Mouse (Mus musculus): Measurements from ENCODE around the gene C2cd3. TPM values are rescaled to one million over a fixed set of nuclear protein-coding genes. Genes with fewer than 3 reads are reported as not detected.
A peak's percentile ranks its signal among the peaks of the same experiment; 100 is the strongest.

The C2cd3 gene
- polyA plus RNA-seq (2014; fragmentation: Nextera tagmentation; extraction: Ambion mirVana), result 23.6 and 25.4 TPM in 2 replicates

DNA sequence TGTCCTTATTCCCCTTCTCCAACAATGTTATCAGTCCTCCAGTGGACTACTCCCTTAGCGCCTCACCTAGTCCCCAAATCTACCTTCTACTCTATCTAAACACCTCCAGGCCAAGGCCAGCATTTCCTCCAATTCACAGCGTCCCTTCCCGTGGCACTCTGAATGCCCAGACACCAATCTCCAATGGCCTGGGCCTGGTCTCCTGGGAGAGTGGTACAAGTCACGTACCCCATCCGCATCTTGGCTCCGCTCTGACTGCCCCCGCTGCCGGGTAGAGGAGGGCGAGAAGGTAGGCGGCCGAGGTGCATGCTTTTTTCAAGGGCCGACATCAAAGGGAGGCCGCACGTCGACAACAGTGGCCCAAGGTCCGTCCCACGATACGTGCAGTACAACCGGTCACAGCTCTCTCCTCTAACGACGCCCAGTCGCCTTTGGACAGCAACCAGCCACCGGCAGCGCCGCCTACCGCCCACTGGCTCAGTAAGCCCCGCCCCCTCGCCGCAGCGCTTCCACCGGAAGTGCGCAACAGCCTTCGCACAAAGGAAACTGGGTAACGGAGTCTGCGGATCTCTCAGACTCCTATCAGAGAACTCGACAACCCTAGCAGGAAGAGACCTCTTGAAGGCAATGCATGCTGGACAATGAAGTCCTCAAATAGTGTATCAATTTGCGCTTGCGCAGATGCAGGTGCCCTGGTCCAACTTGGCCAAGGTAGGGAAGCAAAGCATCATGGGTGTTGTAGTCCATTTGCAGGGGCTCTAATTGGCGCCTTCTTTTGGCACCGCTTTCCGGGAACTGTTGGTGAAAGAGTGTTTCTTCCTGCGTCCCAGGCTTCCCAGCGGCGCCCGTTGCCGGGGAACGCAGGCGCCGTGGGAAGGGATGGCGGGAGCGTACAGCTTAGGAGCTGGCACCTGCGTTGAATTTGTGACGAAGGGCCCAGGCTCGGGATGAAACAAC lies at the start of gene C2cd3, which contains the start of gene Ppme1:
Gene C2cd3 (plus strand): TSS at position 739 of the 957 bp plus-strand sequence.
Gene Ppme1 (minus strand): TSS at position 813 of the 957 bp plus-strand sequence.
- H3K27ac ChIP-seq (ENCODE audit: low read depth), result peak within 1 kb of the TSS; percentile 83
- no peaks in the 10 kb centered on the region for H3K9me3 ChIP-seq (ENCODE audit: control insufficient read depth, low read length)
- no peaks in the 10 kb centered on the region for H3K27me3 ChIP-seq (replicated peaks; ENCODE audit: control insufficient read depth, insufficient read depth, low read length)
- peak within 1 kb of the TSS; percentile 66 for H3K4me3 ChIP-seq (ENCODE audit: low read depth, low read length)
- peak within 1 kb of the TSS; percentile 73 for H3K4me2 ChIP-seq (ENCODE audit: low read length)
- under 1% methylated on average over 54 of the region's 54 CpGs for WGBS
- peaks cover 13% of the 10 kb centered on the region for H3K4me1 ChIP-seq (replicated peaks; ENCODE audit: control insufficient read depth, insufficient read depth, low read length)
- DNase-seq (ENCODE audit: low spot score) (peak; percentile 98), ATAC-seq (replicated peaks; ENCODE audit: low FRiP score, low TSS enrichment, low read depth) (peak; percentile 98)
- H3K36me3 ChIP-seq (ENCODE audit: control insufficient read depth, insufficient read depth, low read length), result peaks cover 18% of the 10 kb centered on the region; the same call in 1 of the 2 replicates
- peak within 1 kb of the TSS; percentile 58 for H3K9ac ChIP-seq (ENCODE audit: low read length)

DNA sequence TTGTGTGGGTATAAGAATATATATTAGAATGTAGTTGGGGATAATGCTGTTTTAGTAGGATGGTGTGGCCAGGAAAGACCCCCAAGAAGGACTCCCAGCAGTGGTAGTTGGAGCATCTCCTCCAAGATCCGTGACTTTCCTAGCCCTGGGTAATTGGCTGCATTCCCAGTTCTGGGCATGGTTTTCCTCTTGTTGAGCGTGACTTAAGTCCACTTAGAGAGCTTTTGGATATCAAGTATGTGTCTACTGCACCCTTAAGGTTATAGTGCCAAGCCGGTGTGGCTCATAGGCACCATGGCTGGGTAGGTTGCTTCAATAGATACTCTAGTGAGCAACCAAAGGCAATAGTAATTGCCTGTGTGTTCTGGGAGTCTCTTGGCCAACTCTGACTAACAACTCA lies 48.3 kb upstream of the C2cd3 start:
- WGBS, result 75% methylated on average over 3 of the region's 3 CpGs
- DNase-seq (ENCODE audit: low spot score), result no peak
- no peak for ATAC-seq (replicated peaks; ENCODE audit: low FRiP score, low TSS enrichment, low read depth)

DNA sequence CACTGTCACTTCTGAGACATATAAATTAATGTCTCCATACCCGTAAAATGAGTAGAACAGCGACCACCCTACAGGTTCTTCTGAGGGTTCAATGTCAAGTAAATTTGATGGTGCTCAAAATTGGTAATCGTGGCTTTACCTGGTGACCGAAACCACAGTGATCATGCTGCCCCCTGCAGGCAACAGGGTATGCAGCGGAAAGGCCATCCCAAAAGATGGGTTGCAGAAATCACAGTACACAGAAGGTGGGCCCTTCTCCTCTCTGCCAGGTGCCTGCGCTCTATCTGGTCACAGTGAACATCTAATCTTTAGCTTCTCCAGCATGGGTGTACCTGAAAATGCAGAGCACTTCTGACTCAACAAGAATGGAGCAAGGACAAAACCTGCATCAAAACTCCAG lies 46.6 kb upstream of the C2cd3 start:
- no peaks in the 10 kb centered on the region for H3K9me3 ChIP-seq (ENCODE audit: control insufficient read depth, low read length)
- no peak overlapping the region for H3K27ac ChIP-seq (ENCODE audit: low read depth)
- 83% methylated on average over 6 of the region's 6 CpGs for WGBS
- no peak for ATAC-seq (replicated peaks; ENCODE audit: low FRiP score, low TSS enrichment, low read depth)
- H3K4me3 ChIP-seq (ENCODE audit: low read depth, low read length), result no peak overlapping the region
- peak; percentile 73 for DNase-seq (ENCODE audit: low spot score)
- no peaks in the 10 kb centered on the region for H3K27me3 ChIP-seq (replicated peaks; ENCODE audit: control insufficient read depth, insufficient read depth, low read length)
- H3K9ac ChIP-seq (ENCODE audit: low read length), result no peak overlapping the region
- peaks cover 41% of the 10 kb centered on the region for H3K36me3 ChIP-seq (ENCODE audit: control insufficient read depth, insufficient read depth, low read length)
- no peaks in the 10 kb centered on the region; the same call in 1 of the 2 replicates for H3K4me1 ChIP-seq (replicated peaks; ENCODE audit: control insufficient read depth, insufficient read depth, low read length)
- no peak overlapping the region for H3K4me2 ChIP-seq (ENCODE audit: low read length)

More for the DNA sequence above, 48.3 kb upstream of the C2cd3 start:
- no peaks in the 10 kb centered on the region; the same call in 1 of the 2 replicates for H3K4me1 ChIP-seq (replicated peaks; ENCODE audit: control insufficient read depth, insufficient read depth, low read length)
- peaks cover 26% of the 10 kb centered on the region for H3K36me3 ChIP-seq (ENCODE audit: control insufficient read depth, insufficient read depth, low read length)
- no peak overlapping the region for H3K27ac ChIP-seq (ENCODE audit: low read depth)
- no peaks in the 10 kb centered on the region for H3K27me3 ChIP-seq (replicated peaks; ENCODE audit: control insufficient read depth, insufficient read depth, low read length)
- no peak overlapping the region for H3K9ac ChIP-seq (ENCODE audit: low read length)
- no peaks in the 10 kb centered on the region for H3K9me3 ChIP-seq (ENCODE audit: control insufficient read depth, low read length)
- H3K4me3 ChIP-seq (ENCODE audit: low read depth, low read length), result no peak overlapping the region
- no peak overlapping the region for H3K4me2 ChIP-seq (ENCODE audit: low read length)

DNA sequence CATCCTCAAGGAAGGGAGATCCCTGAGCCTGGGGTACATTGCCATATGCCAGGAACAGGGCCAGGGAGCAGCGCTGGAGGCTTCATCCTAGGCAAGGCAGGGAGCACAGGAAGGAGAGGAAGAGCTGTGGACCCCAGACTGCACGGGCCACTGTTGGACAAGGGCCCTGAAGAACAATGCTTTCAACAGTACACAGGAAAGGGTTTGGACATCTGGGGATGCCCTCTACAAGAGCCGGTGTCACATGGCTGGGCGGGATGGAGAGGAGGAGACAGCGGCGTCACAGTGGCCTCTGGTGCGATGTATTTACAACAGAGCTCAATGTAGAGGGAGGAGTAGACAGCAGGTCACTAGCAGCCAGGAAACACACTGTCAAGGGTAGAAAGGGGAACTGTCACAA lies 44.5 kb upstream of the C2cd3 start:
- H3K9ac ChIP-seq (ENCODE audit: low read length), result no peak overlapping the region
- no peak overlapping the region for H3K27ac ChIP-seq (ENCODE audit: low read depth)
- peaks cover 61% of the 10 kb centered on the region for H3K36me3 ChIP-seq (ENCODE audit: control insufficient read depth, insufficient read depth, low read length)
- 78% methylated on average over 7 of the region's 7 CpGs for whole genome bisulfite sequencing
- DNase-seq (ENCODE audit: low spot score) (peak; percentile 25), ATAC-seq (replicated peaks; ENCODE audit: low FRiP score, low TSS enrichment, low read depth) (no peak)
- no peak overlapping the region for H3K4me3 ChIP-seq (ENCODE audit: low read depth, low read length)
- no peak overlapping the region for H3K4me2 ChIP-seq (ENCODE audit: low read length)
- H3K27me3 ChIP-seq (replicated peaks; ENCODE audit: control insufficient read depth, insufficient read depth, low read length), result no peaks in the 10 kb centered on the region
- no peaks in the 10 kb centered on the region for H3K9me3 ChIP-seq (ENCODE audit: control insufficient read depth, low read length)
- H3K4me1 ChIP-seq (replicated peaks; ENCODE audit: control insufficient read depth, insufficient read depth, low read length), result no peaks in the 10 kb centered on the region

DNA sequence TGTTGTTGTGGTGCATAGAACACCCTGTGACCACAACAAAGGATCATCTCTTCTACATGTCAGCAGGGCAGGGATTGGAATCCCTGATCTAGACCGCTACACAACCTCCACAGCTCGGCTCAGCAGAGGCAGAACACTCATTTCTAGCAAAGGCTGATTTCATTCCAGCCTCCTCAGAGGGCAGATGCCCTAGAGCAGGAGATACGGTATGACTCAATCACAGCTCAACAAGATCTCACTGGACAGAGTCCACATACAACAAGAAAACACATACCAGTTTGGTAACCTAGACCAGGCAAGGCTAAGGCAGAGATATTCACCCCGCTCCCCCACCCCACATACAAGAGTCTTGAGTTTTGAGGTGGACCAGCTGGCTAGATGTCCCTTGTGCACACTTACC lies 43.4 kb upstream of the C2cd3 start:
- DNase-seq (ENCODE audit: low spot score) (no peak), ATAC-seq (replicated peaks; ENCODE audit: low FRiP score, low TSS enrichment, low read depth) (no peak)
- Histone ChIP-seq H3K9ac (ENCODE audit: low read length) (no peak overlapping the region), H3K4me3 (ENCODE audit: low read depth, low read length) (no peak overlapping the region), H3K27ac (ENCODE audit: low read depth) (no peak overlapping the region), H3K4me2 (ENCODE audit: low read length) (no peak overlapping the region), H3K4me1 (replicated peaks; ENCODE audit: control insufficient read depth, insufficient read depth, low read length) (no peaks in the 10 kb centered on the region), H3K9me3 (ENCODE audit: control insufficient read depth, low read length) (no peaks in the 10 kb centered on the region), H3K27me3 (replicated peaks; ENCODE audit: control insufficient read depth, insufficient read depth, low read length) (no peaks in the 10 kb centered on the region), H3K36me3 (ENCODE audit: control insufficient read depth, insufficient read depth, low read length) (peaks cover 72% of the 10 kb centered on the region)
- WGBS, result 92% methylated on average over 4 of the region's 4 CpGs

DNA sequence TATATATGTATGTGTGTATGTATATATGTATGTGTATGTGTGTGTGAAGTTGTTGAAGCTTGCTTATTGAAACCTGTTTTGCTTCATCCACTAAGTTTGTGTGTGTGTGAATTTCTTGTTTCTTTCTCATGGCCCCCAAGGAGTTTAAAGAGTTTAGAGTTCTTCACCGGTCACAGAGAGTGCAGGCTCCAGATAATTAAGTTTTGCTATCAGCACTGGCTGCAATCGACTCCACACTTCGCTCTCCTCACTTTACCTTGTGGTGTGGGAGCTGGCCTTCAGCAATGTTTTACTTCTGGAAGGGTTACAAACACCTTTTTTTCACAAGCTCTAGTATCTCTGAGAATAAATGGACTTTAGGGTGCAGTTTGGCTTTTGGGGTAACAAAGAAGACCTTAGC lies 40.8 kb upstream of the C2cd3 start:
- Histone ChIP-seq H3K27me3 (replicated peaks; ENCODE audit: control insufficient read depth, insufficient read depth, low read length) (no peaks in the 10 kb centered on the region), H3K9me3 (ENCODE audit: control insufficient read depth, low read length) (no peaks in the 10 kb centered on the region), H3K36me3 (ENCODE audit: control insufficient read depth, insufficient read depth, low read length) (peaks cover 87% of the 10 kb centered on the region), H3K9ac (ENCODE audit: low read length) (no peak overlapping the region), H3K4me2 (ENCODE audit: low read length) (no peak overlapping the region), H3K4me1 (replicated peaks; ENCODE audit: control insufficient read depth, insufficient read depth, low read length) (no peaks in the 10 kb centered on the region), H3K4me3 (ENCODE audit: low read depth, low read length) (no peak overlapping the region), H3K27ac (ENCODE audit: low read depth) (no peak overlapping the region)
- WGBS, result 95% methylated on average over 3 of the region's 3 CpGs
- ATAC-seq (replicated peaks; ENCODE audit: low FRiP score, low TSS enrichment, low read depth) (no peak), DNase-seq (ENCODE audit: low spot score) (no peak)

DNA sequence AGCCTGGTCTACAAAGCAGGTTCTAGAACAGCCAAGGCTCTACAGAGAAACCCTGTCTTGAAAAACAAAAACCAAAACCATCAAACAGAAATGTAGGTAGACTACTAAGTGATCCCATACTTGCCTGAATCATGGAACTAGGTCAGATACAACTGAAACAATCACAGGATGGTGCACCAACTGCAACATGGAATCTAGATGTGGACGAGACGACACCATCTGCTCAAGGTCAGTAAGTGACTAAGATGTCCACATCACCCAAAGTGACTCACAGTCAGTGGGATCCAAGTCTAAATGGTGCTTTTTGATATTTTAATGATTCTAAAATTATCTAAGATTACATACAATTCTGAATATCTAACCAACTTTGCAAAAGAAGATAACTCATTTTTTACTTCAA lies 36.1 kb upstream of the C2cd3 start:
- H3K4me3 ChIP-seq (ENCODE audit: low read depth, low read length), result no peak overlapping the region
- no peak overlapping the region for H3K4me2 ChIP-seq (ENCODE audit: low read length)
- ATAC-seq (replicated peaks; ENCODE audit: low FRiP score, low TSS enrichment, low read depth), result no peak
- no peak for DNase-seq (ENCODE audit: low spot score)
- H3K27me3 ChIP-seq (replicated peaks; ENCODE audit: control insufficient read depth, insufficient read depth, low read length), result no peaks in the 10 kb centered on the region
- no peaks in the 10 kb centered on the region for H3K9me3 ChIP-seq (ENCODE audit: control insufficient read depth, low read length)
- no peaks in the 10 kb centered on the region for H3K4me1 ChIP-seq (replicated peaks; ENCODE audit: control insufficient read depth, insufficient read depth, low read length)
- WGBS, result 99% methylated on average over 2 of the region's 2 CpGs
- H3K27ac ChIP-seq (ENCODE audit: low read depth), result no peak overlapping the region
- no peak overlapping the region for H3K9ac ChIP-seq (ENCODE audit: low read length)
- H3K36me3 ChIP-seq (ENCODE audit: control insufficient read depth, insufficient read depth, low read length), result peaks cover 86% of the 10 kb centered on the region

DNA sequence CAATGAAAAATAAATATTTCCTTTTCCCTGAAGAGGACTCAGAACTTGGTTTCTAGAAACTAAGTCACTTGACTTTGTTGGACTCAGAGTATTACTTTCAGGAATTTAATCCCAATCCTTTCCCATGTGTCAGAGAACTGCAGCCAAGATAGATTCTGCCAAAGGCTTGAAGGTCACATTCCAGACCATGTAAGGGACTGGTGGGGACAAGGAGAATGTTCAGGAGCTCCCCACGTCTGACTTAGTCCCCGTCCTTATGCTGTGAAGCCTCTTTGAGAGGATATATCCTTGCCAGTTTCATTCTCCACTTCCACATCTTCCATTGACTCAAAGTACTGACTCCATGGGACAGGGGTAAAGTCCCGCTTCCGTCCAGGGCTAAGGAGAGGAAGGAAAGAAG lies 17.0 kb upstream of the C2cd3 start:
- H3K4me2 ChIP-seq (ENCODE audit: low read length), result no peak overlapping the region
- H3K27me3 ChIP-seq (replicated peaks; ENCODE audit: control insufficient read depth, insufficient read depth, low read length), result no peaks in the 10 kb centered on the region
- no peak overlapping the region for H3K9ac ChIP-seq (ENCODE audit: low read length)
- no peak for ATAC-seq (replicated peaks; ENCODE audit: low FRiP score, low TSS enrichment, low read depth)
- peaks cover 12% of the 10 kb centered on the region for H3K36me3 ChIP-seq (ENCODE audit: control insufficient read depth, insufficient read depth, low read length)
- H3K9me3 ChIP-seq (ENCODE audit: control insufficient read depth, low read length), result no peaks in the 10 kb centered on the region
- no peak for DNase-seq (ENCODE audit: low spot score)
- H3K4me1 ChIP-seq (replicated peaks; ENCODE audit: control insufficient read depth, insufficient read depth, low read length), result no peaks in the 10 kb centered on the region
- WGBS, result 86% methylated on average over 4 of the region's 4 CpGs
- no peak overlapping the region for H3K27ac ChIP-seq (ENCODE audit: low read depth)
- no peak overlapping the region for H3K4me3 ChIP-seq (ENCODE audit: low read depth, low read length)
